Mouse (Mus musculus) left cerebral cortex, adult 8-10 months (tissue): Measurements from ENCODE around the gene Rora. TPM values are rescaled to one million over a fixed set of nuclear protein-coding genes. Genes with fewer than 3 reads are reported as not detected.

ENCODE experiments used
- DNase-seq, 2 experiments: peaks; one replicate each; pipeline ENCODE4 v3.0.0; 2022; ENCODE audit warnings: low spot score in 2 of 2
- total RNA-seq, 4 experiments: library from RNA; stranded (reverse); gene quantifications; 2 replicates each; pipeline ENCODE4 v1.2.4; 2022

The Rora gene
- total RNA-seq, 4 experiments from 2014 or later, result 63.5 to 74.1 (median 72.9) TPM

DNA sequence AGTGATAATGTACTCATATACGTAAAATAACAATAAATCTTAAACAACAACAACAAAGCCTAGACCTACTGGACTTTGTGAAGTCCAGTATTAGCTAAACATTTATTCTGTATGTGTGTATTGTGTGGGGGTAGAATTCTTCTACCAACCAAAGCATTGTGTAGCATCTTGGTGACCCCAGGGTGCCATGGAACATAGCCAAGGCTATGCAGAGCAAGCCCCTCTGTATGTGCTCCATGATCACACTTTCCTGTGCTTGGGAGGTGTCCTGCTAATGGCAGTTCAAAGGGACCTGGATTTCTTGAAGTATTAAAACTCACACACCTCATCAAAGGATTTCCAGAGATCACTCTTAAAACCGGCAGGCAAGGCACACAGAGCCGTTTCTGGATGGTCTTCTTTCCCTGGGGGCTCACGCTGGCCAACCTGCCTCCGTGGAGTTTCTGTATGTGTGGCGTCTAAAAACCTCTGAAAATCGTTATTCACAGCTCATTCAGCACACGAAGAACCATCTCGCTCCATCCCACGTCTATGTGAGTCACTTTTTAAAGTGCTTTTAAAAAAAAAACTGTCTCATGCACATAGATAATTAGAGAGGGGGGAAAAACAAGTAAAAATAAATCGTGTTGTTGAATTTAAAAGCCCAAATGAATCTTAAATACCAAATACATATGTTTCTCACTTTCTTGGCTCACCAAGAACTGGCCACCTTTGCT lies 92.5 kb downstream of the Rora start:
- DNase-seq, result no peak

DNA sequence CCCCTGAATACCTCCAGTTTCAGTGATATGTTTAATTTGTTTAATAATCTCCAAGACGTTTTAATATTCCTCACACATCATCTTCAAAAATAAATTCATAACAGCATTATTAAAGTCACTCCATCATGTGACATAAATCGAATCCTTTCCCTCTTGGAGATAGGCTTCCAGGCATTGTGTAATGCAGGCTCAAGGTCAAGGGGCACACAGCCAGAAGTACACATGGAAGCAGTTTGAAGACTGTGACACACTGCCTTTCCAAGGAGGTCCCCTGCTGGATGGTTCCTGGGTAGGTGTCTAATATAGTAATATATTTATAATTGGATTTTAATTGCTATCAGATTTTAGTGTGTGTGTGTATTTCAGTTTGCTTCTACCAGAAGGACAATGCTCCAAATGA lies 103.4 kb downstream of the Rora start:
- no peak for DNase-seq

DNA sequence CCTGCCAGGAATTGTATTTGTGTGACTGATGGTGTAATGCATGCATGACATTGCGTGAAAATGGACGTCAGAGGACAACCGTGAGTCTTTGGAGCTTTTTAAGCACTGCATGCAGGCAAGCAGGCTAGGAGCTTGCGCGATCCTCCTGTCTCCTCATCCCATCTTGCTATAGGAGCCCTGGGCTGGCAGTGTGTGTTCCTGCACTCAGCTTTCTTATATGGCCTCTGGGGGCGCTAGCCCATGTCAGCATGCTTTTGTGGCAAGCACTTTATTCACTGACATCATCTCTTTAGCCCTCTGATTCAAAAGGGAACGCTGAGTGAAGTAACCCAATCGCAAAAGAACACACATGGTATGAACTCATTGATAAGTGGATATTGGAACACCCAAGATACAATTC lies 105.7 kb downstream of the Rora start:
- DNase-seq, result no peak

DNA sequence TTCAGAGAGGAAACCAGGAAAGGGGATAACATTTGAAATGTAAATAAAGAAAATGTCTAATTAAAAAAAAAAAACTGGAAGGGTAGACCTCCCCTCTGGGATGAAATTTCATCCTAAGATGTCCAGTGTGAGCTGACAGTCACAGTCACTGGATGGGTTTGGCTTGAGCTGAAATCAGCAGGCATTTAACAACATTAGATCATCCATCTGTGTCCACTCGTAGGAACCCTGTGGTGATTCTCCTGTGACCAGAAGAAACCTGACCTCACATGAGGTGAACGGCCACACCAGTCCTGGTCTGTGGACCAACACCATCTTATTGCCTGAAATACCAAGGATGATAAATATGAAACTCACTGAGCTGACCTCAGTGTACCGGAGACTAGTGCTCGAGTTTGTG lies 106.7 kb downstream of the Rora start:
- DNase-seq, result no peak

DNA sequence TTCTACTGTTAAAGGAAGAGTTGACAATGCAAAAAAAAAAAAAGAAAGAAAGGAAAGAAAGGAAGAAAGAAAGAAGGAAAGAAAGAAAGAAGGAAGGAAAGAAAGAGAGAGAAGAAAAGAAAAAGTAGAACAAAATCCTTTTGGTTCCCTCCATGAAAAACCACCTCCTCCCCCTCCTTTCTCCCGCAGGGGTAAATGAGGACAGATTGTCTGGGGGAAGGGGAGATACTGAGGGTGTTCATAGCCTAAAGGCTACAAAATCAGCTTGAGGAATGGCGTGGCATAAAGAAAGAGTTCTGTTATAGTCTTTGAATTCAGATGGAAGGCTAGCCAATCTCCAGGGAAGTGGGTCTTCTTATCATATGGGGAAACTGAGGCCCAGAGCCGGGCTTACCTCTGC lies 107.3 kb downstream of the Rora start:
- DNase-seq, result no peak

DNA sequence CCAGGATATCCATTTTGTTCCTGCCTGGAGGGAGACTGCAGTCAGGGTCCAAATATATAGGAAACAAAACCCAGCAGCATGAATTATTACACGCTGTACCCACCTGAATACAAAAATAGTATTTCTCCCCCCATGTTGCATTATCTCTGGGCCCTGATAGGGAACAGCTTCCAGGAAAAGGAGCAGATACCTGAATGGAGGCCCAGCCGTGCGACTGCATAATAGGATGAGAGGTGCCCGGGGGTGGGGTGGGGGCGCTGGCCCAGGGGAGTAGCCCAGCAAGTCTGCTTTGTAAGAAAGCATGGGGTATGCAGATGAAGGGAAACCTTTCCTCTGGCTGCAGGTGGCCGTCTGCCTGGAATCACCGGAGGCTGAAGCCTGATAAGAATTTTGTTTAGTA lies 108.1 kb downstream of the Rora start:
- no peak for DNase-seq

DNA sequence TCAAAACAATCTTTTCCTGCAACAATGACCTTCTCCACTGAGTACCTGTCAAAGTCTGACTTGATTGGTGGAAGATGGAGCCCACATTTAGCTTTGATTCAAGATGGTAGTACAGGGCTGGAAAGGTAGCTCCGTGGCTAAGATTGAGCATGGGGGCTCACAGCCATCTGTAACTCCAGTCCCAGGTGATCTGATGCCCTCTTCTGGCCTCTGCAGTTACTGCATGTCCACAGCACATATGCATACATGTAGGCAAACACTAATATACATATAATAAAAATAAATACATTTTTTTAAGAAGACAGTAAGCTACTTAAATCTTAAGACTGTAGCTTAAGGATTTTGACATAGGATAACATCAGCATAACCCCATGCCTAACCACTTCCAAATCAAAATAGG lies 112.0 kb downstream of the Rora start:
- DNase-seq, result no peak

DNA sequence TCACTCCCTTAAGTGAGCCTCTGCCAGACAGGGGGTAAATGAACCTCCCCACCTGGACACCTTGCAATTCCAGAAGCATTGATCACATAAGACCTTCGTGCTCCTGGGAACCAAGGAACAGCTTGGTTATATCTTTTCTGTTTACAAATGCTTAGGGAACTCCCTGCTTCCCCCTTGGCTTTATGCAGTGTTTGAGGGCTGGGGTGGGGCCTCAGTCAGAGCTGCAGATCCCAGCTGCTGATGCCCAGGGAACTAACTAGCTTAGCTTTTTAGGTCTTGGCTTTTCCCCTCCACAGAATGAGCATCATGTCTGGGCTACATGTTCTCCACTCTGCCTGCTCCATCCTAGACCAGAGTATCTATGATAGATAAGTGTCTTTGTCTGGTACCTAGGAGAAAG lies 116.1 kb downstream of the Rora start:
- no peak for DNase-seq

DNA sequence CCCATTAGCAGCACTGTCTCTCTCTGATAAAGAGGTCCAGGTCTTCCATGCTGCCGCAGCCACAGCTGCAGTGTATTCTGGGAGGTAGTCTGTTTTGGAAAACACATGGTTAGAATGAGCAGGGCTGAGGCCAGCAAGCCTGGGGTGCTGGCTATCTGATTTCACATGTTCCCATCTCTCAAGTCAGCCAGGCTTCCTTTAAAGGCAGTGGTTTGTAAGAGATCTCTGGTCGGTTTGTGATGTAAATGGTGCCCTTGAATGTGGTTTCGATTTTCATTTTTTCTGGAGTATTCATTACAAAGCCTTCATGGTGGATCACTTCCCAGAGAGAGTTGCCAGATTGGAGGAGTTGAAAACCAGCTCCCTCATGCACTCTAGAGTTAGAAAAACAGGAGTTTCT lies 117.8 kb downstream of the Rora start:
- DNase-seq, result no peak

DNA sequence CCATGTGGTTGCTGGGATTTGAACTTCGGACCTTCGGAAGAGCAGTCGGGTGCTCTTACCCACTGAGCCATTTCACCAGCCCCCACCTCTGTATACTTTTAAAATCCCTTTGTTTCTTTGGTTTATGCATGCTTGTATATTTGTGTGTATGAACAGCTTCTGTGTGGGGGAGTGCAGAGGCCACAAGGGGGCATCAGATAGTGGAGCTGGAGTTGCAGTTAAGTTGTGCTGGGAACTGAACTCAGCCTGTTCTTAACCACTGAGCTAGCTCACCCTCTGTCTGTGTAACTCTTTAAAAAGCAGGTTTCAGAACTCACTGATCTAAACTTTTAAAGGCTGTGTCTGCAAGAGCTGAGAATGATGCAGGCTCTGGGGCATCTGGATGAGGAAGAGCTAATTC lies 120.2 kb downstream of the Rora start:
- DNase-seq, result no peak

DNA sequence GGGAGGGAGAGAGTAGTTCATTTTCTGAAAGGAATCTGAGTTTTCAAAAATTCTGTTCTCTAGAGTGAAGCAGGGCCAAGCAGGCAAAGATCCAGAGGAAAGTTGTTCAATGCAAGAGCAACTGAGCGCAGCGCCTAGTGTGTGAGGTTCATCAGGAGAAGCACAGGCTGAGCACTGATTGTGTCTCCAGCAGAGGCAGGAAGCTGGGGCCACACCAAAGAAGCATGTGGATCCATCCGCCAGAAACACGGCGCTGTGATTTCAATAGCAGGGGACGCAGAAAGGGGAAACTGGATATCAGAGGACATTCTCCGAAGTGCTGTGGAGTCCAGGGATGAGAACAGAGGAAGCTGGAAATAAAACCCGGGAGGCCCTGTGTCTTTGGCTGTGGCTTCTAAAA lies 128.4 kb downstream of the Rora start:
- DNase-seq, result no peak

DNA sequence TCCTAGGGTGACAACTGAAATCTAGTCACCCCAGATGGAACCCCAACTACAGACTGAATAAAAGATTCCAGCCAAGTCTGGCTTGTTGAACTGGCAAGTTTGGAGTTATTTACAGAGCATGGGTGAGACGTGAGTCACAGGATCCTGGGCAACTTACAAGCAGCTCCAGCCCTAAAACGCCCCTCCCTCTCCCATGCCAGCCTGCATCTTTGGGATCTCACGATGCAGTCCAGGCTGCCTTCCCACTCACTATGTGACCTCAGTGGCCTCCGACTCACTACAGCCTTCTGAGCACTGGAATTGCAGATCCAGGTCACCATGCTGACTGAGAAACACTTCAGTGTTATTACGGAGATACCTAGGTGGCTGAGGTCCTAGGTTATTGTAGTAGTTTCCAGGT lies 129.0 kb downstream of the Rora start:
- no peak for DNase-seq

DNA sequence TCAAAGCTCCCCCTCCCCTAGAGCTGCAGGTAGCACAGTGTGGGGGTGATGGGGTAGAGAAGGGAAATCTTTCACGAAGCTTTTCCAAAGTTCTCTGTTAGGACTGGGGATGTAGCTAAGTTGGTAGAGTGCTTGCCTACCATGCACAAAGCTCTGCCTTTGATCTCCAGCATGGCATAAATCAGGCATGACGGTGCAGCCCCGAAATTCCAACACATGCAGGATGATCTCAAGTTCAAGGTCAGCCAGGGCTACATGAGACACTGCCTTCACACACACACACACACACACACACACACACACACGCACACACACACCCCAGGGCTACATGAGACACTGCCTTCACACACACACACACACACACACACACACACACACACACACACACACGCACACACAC lies 129.7 kb downstream of the Rora start:
- no peak for DNase-seq

DNA sequence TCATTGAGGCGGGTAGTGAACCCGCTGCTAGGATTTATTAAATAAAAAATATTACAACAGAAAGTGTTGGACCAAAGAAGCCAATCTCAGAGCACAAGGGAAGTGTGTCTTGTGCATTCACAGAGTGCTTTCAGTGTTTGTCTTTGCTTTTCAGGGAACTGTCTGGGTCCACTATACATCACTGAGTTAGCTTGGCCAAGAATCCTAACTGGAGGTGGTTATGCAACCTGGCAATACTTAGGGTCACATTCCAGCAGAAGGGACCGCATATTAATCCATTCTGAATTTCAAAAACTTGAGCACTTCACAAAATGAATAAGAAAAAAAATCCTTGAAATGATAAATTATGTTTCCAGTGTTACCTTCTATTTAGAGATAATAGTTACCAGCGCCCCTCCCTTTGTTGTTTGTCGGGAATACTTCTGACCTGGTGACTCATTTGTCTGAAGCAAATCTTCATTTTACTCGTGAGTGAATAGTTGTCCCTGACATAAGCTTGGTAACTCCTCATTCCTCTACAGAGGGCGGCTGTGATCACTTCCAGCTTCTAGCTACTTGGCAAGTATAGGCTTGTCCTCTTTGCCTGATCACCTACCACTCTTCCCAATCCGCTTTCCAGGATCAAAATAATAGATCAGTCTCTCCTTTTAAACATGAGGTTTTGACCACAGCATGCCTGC lies 133.2 kb downstream of the Rora start:
- no peak for DNase-seq

DNA sequence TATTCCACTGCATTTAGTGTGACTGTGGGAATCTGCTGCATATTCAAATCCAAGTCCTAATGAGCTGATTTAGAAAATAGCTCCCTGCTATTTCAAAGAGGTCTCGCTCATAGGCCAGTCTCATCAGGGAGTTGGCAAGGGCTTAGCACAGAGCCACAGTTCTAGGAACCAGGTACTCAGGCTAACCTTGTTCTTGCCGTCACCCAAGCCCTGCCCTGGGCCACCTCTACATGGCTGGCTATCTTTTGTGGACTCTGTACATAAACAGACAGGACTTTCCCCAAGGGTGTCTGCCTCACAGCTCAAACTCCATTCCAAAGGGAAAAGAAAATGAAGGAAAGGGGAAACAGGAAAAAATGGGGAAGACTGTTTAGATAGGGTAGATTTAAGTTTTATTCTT lies 134.1 kb downstream of the Rora start:
- DNase-seq, result no peak

DNA sequence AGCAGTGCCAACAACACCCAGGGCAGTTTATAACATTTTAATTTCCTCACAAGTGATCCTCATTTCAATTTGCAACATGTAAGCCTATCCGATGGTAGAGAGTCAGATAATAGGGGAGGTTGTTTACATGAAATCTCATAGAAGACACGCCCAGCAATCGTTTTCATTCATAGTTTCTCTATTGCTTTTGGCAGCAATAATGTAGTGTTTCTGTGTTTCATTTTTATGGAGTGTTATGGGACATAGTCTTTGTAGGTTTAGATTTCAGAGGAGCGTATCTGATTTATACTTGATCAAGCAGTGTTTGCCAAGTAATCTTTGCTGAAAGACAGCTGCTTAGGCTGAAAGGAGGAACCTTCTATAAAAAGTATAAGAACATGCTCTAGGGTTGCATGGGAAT lies 137.3 kb downstream of the Rora start:
- DNase-seq, result no peak

DNA sequence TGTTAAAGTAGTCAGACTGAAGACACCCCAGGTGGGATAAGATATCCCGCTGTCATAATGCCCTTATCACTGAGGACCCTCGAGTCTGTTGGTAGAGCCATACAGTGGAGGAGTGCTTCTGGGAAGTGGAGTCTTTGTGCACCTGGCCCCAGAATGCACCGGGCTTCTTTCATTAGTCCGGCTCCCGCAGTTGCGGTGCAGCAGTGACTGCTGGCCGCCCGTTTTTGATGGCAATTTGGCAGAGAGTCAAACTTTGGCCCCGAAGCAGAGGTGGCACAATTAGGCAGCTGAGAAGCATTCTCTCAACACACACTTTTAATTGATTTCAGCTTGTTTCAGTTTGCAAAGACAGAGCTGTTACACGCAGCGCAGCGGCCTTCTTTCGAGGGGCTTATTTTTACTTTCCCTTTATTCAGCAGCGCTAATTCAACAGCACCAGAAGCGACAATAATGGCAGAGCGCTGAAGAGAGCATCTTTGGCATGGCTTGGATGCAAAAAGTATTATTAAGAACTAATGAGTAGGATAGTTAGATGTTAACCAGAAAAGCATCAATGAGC lies 138.5 kb downstream of the Rora start:
- DNase-seq, result no peak

DNA sequence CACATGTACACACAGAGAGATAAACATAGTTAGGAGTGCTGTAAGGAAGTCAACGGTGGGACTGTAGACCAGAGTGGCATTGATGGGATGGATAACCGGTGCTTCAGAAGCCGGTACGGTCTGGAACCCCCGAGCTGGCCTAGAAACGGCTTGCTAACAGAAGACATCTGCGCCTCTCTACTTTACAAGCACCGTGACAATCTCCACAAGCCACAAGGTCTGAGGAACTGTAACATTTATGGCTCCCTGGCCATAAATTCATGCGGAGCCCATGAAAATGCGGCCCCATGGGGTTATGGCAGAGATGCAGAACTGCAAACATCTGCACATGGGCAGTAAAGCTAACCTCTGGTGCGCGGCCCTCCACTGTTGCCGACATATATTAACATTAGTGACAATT lies 141.7 kb downstream of the Rora start:
- no peak for DNase-seq

DNA sequence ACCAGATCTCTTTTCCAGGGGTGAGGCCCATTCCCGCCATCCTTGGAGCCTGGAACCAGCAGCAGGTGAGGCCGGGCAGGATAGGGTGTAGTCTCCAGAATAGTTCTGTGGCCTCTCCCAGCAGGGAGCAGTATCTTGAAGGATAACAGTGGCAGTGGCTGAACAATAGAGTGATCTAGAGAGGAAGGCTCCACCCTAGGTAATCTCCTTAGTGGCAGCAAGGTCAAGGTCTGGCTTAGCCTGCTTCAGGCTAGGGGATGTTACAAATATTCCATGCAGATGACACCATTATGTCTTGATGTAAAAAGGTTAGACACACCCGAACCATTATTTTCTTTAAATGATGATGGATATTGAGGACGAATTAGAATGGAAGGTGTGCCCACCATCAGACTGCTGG lies 144.6 kb downstream of the Rora start:
- no peak for DNase-seq

DNA sequence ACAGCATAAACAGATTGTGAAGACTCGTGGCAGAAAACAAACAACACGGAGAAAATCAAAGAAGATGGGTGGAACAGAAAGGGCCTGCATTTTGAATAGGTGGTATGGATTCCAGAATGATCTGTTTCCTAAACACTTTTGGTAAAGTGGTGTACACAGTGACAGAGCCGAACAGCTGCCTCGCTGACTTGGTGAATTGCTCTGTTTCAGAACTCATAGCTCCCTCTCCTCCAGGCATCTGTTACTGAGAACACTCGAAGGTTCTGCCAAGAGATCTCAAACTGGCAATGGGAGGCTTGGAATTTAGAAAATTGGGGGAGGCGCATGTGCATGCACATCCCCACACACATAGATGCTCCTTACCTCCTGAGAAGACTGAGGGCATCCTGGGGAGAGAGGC lies 145.5 kb downstream of the Rora start:
- peak in 1 of 2 experiments; percentile 53 for DNase-seq

DNA sequence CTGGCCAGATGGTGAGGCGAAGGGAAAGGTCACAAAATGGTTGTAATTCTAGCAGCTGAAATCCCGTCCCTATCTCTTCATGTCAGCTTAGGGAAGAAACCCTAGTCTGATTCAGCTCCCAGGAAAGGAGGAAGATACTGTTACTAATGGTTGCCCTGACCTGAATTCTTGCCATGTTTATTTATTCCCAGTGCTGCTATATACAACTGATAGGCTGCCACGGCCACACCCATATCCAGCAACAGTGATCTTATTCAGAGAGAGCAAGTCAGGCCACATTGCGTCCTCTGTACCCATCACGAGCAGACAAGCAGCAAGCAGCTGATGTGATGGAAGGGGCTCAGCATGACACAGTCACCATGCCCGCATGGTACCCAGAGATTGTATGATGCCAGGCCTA lies 150.6 kb downstream of the Rora start:
- DNase-seq, result no peak

DNA sequence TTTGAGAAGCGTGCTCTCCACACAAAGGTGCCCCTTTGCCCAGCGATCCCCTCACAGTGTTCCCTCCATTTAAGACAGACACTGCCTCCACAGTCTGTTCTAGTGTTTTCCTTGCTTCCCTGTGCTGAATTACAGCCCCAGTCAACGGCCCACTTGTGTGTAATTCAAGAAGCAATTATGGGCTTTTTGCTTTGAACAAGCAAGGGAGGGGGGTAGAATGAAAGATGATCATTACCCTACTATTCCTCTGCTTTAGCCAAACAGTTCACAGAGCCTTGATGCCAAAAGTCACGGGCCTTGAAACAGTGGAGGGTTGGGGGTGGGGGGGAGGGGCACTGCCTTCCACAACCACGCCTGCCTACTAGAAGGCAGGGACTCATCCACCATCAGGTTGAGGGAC lies 152.2 kb downstream of the Rora start:
- no peak for DNase-seq

DNA sequence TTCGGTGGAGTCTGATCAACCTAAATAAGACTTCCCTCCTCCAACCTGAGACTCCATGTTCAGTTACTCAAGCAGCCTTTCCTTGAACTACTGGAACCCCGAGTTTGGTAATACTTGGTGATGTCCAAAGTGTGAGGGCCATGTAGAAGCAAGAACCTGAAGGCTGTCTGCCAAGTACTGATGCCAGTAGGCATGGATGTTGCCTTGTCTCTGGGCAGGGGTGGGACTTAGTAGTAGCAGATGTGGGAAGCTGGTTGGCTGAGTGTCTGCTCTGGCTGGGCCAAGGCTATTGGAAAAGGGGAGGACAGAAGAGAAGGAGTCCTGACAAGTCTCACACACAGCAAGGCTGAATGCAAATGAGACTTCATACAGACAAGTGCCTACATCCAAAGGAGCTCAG lies 154.1 kb downstream of the Rora start:
- no peak for DNase-seq
